15 mouse cellular contexts compared by ENCODE assay signal in genomic region chr8:46799706-46800105, GRCm38 (mm10).
DNase-seq lines count a peak whose midpoint lies in the region; ATAC-seq and TF ChIP-seq lines count a peak whose summit lies in the region.
"Had no signal": no experiment of that assay in that cellular context is flagged by ENCODE, and none has a peak within 500 bp of the region (broad histone marks: within the 10 kb centered on the region; RNA-seq: fewer than 3 reads in every experiment).

No protein-coding gene starts in this region.

- peaks cover 7% of the 10 kb centered on the region; the same call in 1 of the 2 replicates for H3K36me3 ChIP-seq in embryonic facial prominence, embryonic 14.5 days (ENCODE audit: control insufficient read depth, insufficient read depth, low read length)
- H3K36me3 ChIP-seq in embryonic facial prominence, embryonic 10.5 days (replicated peaks) = peaks cover 21% of the 10 kb centered on the region
- no peaks in the 10 kb centered on the region; the same call in 1 of the 2 replicates for H3K36me3 ChIP-seq in intestine, embryonic 16.5 days (ENCODE audit: control insufficient read depth, insufficient read depth, low read length)
- peaks cover 20% of the 10 kb centered on the region for H3K36me3 ChIP-seq in lung, postnatal 0 days (ENCODE audit: insufficient read depth, low read length)

- WGBS in embryonic facial prominence, embryonic 14.5 days = 58% methylated on average over 2 of the region's 2 CpGs
- WGBS in embryonic facial prominence, embryonic 10.5 days = 84% methylated on average over 2 of the region's 2 CpGs
- WGBS in intestine, embryonic 16.5 days = 33% methylated on average over 2 of the region's 2 CpGs
- WGBS in lung, postnatal 0 days = 17% methylated on average over 2 of the region's 2 CpGs

- intact Hi-C loops in left cerebral cortex, postnatal 14 days (cut with DNase I) = no loop called here

- H3K9me3 ChIP-seq in embryonic facial prominence, embryonic 14.5 days (ENCODE audit: control insufficient read depth, low read length) = no peaks in the 10 kb centered on the region
- H3K9me3 ChIP-seq in embryonic facial prominence, embryonic 10.5 days = no peaks in the 10 kb centered on the region
- no peaks in the 10 kb centered on the region for H3K9me3 ChIP-seq in intestine, embryonic 16.5 days (ENCODE audit: control insufficient read depth, low read length)
- no peaks in the 10 kb centered on the region for H3K9me3 ChIP-seq in lung, postnatal 0 days (ENCODE audit: low read length)
- H3K9me3 ChIP-seq: liver, embryonic 13.5 days; midbrain, embryonic 12.5 days; neural tube, embryonic 13.5 days had no signal

- H3K4me3 ChIP-seq in embryonic facial prominence, embryonic 14.5 days (ENCODE audit: low read depth, low read length) = no peak overlapping the region
- H3K4me3 ChIP-seq in embryonic facial prominence, embryonic 10.5 days = no peak overlapping the region
- no peak overlapping the region for H3K4me3 ChIP-seq in intestine, embryonic 16.5 days (ENCODE audit: low read length)
- H3K4me3 ChIP-seq in lung, postnatal 0 days (ENCODE audit: low read depth, low read length) = no peak overlapping the region
- H3K4me3 ChIP-seq: left cerebral cortex, adult 2 months; liver, embryonic 13.5 days; midbrain, embryonic 12.5 days; neural tube, embryonic 13.5 days had no signal

- no peaks in the 10 kb centered on the region; the same call in 1 of the 2 replicates for H3K4me1 ChIP-seq in embryonic facial prominence, embryonic 14.5 days (ENCODE audit: control insufficient read depth, insufficient read depth, low read length)
- H3K4me1 ChIP-seq in embryonic facial prominence, embryonic 10.5 days = no peaks in the 10 kb centered on the region
- peaks cover 6% of the 10 kb centered on the region for H3K4me1 ChIP-seq in intestine, embryonic 16.5 days (ENCODE audit: control insufficient read depth, insufficient read depth, low read length)
- H3K4me1 ChIP-seq in lung, postnatal 0 days (ENCODE audit: insufficient read depth, low read depth, low read length) = peaks cover 21% of the 10 kb centered on the region
- H3K4me1 ChIP-seq: midbrain, embryonic 12.5 days; neural tube, embryonic 13.5 days had no signal

- ATAC-seq in embryonic facial prominence, embryonic 14.5 days (ENCODE audit: low read depth) = peak; percentile 33; the same call in 1 of the 2 replicates
- ATAC-seq in intestine, embryonic 16.5 days = peak; percentile 94
- ATAC-seq in lung, postnatal 0 days = peak; percentile 72
- ATAC-seq: hindbrain, embryonic 16.5 days; Patski had no signal

- TF ChIP-seq EP300 in lung, postnatal 0 days (IDR thresholded peaks at IDR 0.05) = peak; percentile 59

- no peak overlapping the region for H3K27ac ChIP-seq in embryonic facial prominence, embryonic 14.5 days (replicated peaks; ENCODE audit: low read depth, low read length)
- no peak overlapping the region for H3K27ac ChIP-seq in embryonic facial prominence, embryonic 10.5 days (replicated peaks)
- no peak overlapping the region for H3K27ac ChIP-seq in intestine, embryonic 16.5 days (ENCODE audit: low read length)
- H3K27ac ChIP-seq in lung, postnatal 0 days (ENCODE audit: low read length) = no peak overlapping the region
- H3K27ac ChIP-seq: left cerebral cortex, adult 2 months; liver, embryonic 13.5 days; midbrain, embryonic 12.5 days; neural tube, embryonic 13.5 days had no signal

- no peak overlapping the region for H3K4me2 ChIP-seq in embryonic facial prominence, embryonic 14.5 days (ENCODE audit: low read depth, low read length)
- no peak overlapping the region for H3K4me2 ChIP-seq in intestine, embryonic 16.5 days (ENCODE audit: low read depth, low read length)
- no peak overlapping the region for H3K4me2 ChIP-seq in lung, postnatal 0 days (replicated peaks; ENCODE audit: low read depth, low read length)
- H3K4me2 ChIP-seq: liver, embryonic 13.5 days; midbrain, embryonic 12.5 days; neural tube, embryonic 13.5 days had no signal

- no peak for TF ChIP-seq CTCF in lung, postnatal 0 days (IDR thresholded peaks at IDR 0.05)

- no peak overlapping the region for H3K9ac ChIP-seq in embryonic facial prominence, embryonic 14.5 days (ENCODE audit: low read depth, low read length)
- no peak overlapping the region for H3K9ac ChIP-seq in intestine, embryonic 16.5 days (ENCODE audit: low read depth, low read length)
- no peak overlapping the region for H3K9ac ChIP-seq in lung, postnatal 0 days (replicated peaks; ENCODE audit: low read depth)
- H3K9ac ChIP-seq: liver, embryonic 13.5 days; midbrain, embryonic 12.5 days; neural tube, embryonic 13.5 days had no signal

- peak; percentile 45 for DNase-seq in embryonic facial prominence, embryonic 14.5 days (ENCODE audit: low spot score)
- DNase-seq in embryonic facial prominence, embryonic 10.5 days (ENCODE audit: low spot score) = no peak
- DNase-seq in A20 (ENCODE audit: low read depth, low spot score) = peak; percentile 33
- peak; percentile 74 for DNase-seq in lung, postnatal 0 days (ENCODE audit: low spot score)
- no peak for DNase-seq in cerebellum, adult 18-20 months
- DNase-seq in heart, adult 8-10 months (ENCODE audit: low spot score) = no peak
- no peak for DNase-seq in left cerebral cortex, postnatal 14 days (ENCODE audit: low spot score in 2 of 2)
- DNase-seq: cerebellum, adult 9-11 months; liver, embryonic 13.5 days had no signal

- no peaks in the 10 kb centered on the region for H3K27me3 ChIP-seq in embryonic facial prominence, embryonic 14.5 days (replicated peaks; ENCODE audit: control insufficient read depth, insufficient read depth, low read length)
- H3K27me3 ChIP-seq in embryonic facial prominence, embryonic 10.5 days (replicated peaks; ENCODE audit: low read depth, poor library complexity, severe bottlenecking) = no peaks in the 10 kb centered on the region
- H3K27me3 ChIP-seq in intestine, embryonic 16.5 days (replicated peaks; ENCODE audit: control insufficient read depth, insufficient read depth, low read length) = no peaks in the 10 kb centered on the region
- H3K27me3 ChIP-seq in lung, postnatal 0 days (replicated peaks; ENCODE audit: insufficient read depth, low read length) = no peaks in the 10 kb centered on the region
- H3K27me3 ChIP-seq: liver, embryonic 13.5 days; midbrain, embryonic 12.5 days; neural tube, embryonic 13.5 days; Patski had no signal

Comparison
In these comparisons a context has a peak if more than half of its experiments do, and no peak if none do; other contexts are left out.
1. DNase-seq: peak in embryonic facial prominence, embryonic 14.5 days (single experiment), A20 (single experiment) and lung, postnatal 0 days (single experiment); none in embryonic facial prominence, embryonic 10.5 days (single experiment), cerebellum, adult 18-20 months (0 of 2), heart, adult 8-10 months (single experiment) and left cerebral cortex, postnatal 14 days (0 of 2).
2. ATAC-seq: peak in every context shown above with its lines; median percentile 94 in intestine, embryonic 16.5 days; 72 in lung, postnatal 0 days; 33 in embryonic facial prominence, embryonic 14.5 days.